Mouse (Mus musculus): ENCODE results near the gene G3bp1. TPM values are rescaled to one million over a fixed set of nuclear protein-coding genes. Genes with fewer than 3 reads are reported as not detected.

The G3bp1 gene
- 165 TPM for polyA plus RNA-seq (2017; shearing (Covaris generic))

GRCm38 (mm10) chr11:55469048-55469843 is at the start of gene G3bp1:
Gene G3bp1, plus strand, starts transcription at chr11:55469685.

DNA sequence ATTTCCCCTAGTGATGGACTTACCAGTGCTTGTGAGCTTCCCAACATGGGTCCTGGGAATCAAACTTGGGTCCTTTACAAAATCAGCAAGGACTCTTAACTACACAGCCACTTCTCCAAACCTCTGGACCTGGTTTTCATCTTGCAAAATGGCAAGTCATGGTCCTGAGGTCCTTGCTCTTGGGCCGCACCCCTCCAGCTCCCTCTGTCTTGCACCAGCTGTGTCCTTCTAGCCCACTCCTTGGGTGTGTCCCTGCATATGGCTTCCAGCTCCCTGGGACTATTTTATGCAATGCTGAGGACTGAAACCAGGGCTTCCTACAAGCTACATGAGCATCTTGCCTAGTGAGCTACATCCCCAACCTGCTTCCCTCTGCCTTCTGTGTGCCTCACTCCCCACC is 46.5 kb upstream of the G3bp1 start, which contains the start of gene Sparc:
Sparc (minus strand) TSS at position 206 of the 400 bp plus-strand sequence.

GRCm38 (mm10) chr11:55461019-55461645 is 8.4 kb upstream of the G3bp1 start, which contains the start of gene Atox1:
Gene Atox1, minus strand, starts transcription at chr11:55461239.

Other genes starting within 250 kb of the G3bp1 start
- 0.01 TPM for gene Fat2, start 133.1 kb upstream of the G3bp1 start, polyA plus RNA-seq (2017; shearing (Covaris generic))
- not detected for gene Sparc, start 46.5 kb upstream of the G3bp1 start, polyA plus RNA-seq (2017; shearing (Covaris generic))
- 240 TPM for gene Atox1, start 8.4 kb upstream of the G3bp1 start, polyA plus RNA-seq (2017; shearing (Covaris generic))
- not detected for gene Glra1, start 138.5 kb downstream of the G3bp1 start, polyA plus RNA-seq (2017; shearing (Covaris generic))